Mouse (Mus musculus): ENCODE measurements at regions not wholly inside any gene's neighbourhood (a gene's known extent, or its start where the extent isn't known, plus 50 kb on each side); places are given as distances from the start of the nearest gene placed in this dataset.

- no peak for DNase-seq (ENCODE audit: inconsistent age in 2 of 2, low spot score in 1 of 2)
Observed at GRCm38 (mm10) chr14:110276192-110276591, 478.8 kb downstream of the Slitrk6 start.

- no peak for DNase-seq (ENCODE audit: inconsistent age in 2 of 2, low spot score in 1 of 2)
Observed at GRCm38 (mm10) chr14:110271270-110271669, 483.7 kb downstream of the Slitrk6 start.

- DNase-seq (ENCODE audit: inconsistent age in 2 of 2, low spot score in 1 of 2): no peak
Observed at GRCm38 (mm10) chr14:110244466-110244865, 510.5 kb downstream of the Slitrk6 start.

GRCm38 (mm10) chr14:110243549-110243948 lies 511.4 kb downstream of the Slitrk6 start:
- no peak for DNase-seq (ENCODE audit: inconsistent age in 2 of 2, low spot score in 1 of 2)

- no peak for DNase-seq (ENCODE audit: inconsistent age in 2 of 2, low spot score in 1 of 2)
Observed at GRCm38 (mm10) chr14:110238800-110239199, 516.1 kb downstream of the Slitrk6 start.

GRCm38 (mm10) chr14:110224678-110225446 lies 530.1 kb downstream of the Slitrk6 start:
- no peak for DNase-seq (ENCODE audit: inconsistent age in 2 of 2, low spot score in 1 of 2)

- no peak for DNase-seq (ENCODE audit: inconsistent age in 2 of 2, low spot score in 1 of 2)
Observed at GRCm38 (mm10) chr14:110190987-110191607, 563.9 kb downstream of the Slitrk6 start.

GRCm38 (mm10) chr14:110190471-110190870 lies 564.5 kb downstream of the Slitrk6 start:
- DNase-seq (ENCODE audit: inconsistent age in 2 of 2, low spot score in 1 of 2): no peak

- no peak for DNase-seq (ENCODE audit: inconsistent age in 2 of 2, low spot score in 1 of 2)
Observed at GRCm38 (mm10) chr14:110179166-110179565, 575.8 kb downstream of the Slitrk6 start.

GRCm38 (mm10) chr14:110171162-110172117 lies 583.5 kb downstream of the Slitrk6 start:
- no peak for DNase-seq (ENCODE audit: inconsistent age in 2 of 2, low spot score in 1 of 2)

GRCm38 (mm10) chr14:110168632-110169031 lies 586.3 kb downstream of the Slitrk6 start:
- no peak for DNase-seq (ENCODE audit: inconsistent age in 2 of 2, low spot score in 1 of 2)

- DNase-seq (ENCODE audit: inconsistent age in 2 of 2, low spot score in 1 of 2): no peak
Observed at GRCm38 (mm10) chr14:110128265-110128664, 626.7 kb downstream of the Slitrk6 start.

- no peak for DNase-seq (ENCODE audit: inconsistent age in 2 of 2, low spot score in 1 of 2)
Observed at GRCm38 (mm10) chr14:110125936-110126710, 628.8 kb downstream of the Slitrk6 start.

- DNase-seq (ENCODE audit: inconsistent age in 2 of 2, low spot score in 1 of 2): no peak
Observed at GRCm38 (mm10) chr14:110122710-110123109, 632.2 kb downstream of the Slitrk6 start.

GRCm38 (mm10) chr14:110115578-110115977 lies 639.4 kb downstream of the Slitrk6 start:
- DNase-seq (ENCODE audit: inconsistent age in 2 of 2, low spot score in 1 of 2): no peak

GRCm38 (mm10) chr14:110100852-110101251 lies 654.1 kb downstream of the Slitrk6 start:
- no peak for DNase-seq (ENCODE audit: inconsistent age in 2 of 2, low spot score in 1 of 2)

GRCm38 (mm10) chr14:110078351-110078750 lies 676.6 kb downstream of the Slitrk6 start:
- no peak for DNase-seq (ENCODE audit: inconsistent age in 2 of 2, low spot score in 1 of 2)

- no peak for DNase-seq (ENCODE audit: inconsistent age in 2 of 2, low spot score in 1 of 2)
Observed at GRCm38 (mm10) chr14:110047748-110048147, 707.2 kb downstream of the Slitrk6 start.

GRCm38 (mm10) chr14:110043211-110043610 lies 711.7 kb downstream of the Slitrk6 start:
- DNase-seq (ENCODE audit: inconsistent age in 2 of 2, low spot score in 1 of 2): no peak

GRCm38 (mm10) chr14:110021812-110022211 lies 733.1 kb downstream of the Slitrk6 start:
- DNase-seq (ENCODE audit: inconsistent age in 2 of 2, low spot score in 1 of 2): no peak

- DNase-seq (ENCODE audit: inconsistent age in 2 of 2, low spot score in 1 of 2): no peak
Observed at GRCm38 (mm10) chr14:110015126-110015525, 739.8 kb downstream of the Slitrk6 start.

Measured in adrenal gland, adult (tissue).